Mouse (Mus musculus) stomach, postnatal 0 days (tissue): ENCODE data around the gene Dnajb1.

Experiments
- CTCF ChIP-seq: IDR thresholded peaks from 2 replicates; pipeline ENCODE4 v1.5.1; 2016; ENCODE audit warnings: antibody characterized with exemption, low read depth, mild to moderate bottlenecking, moderate library complexity
- EP300 ChIP-seq: optimal IDR thresholded peaks from 2 replicates; pipeline ENCODE3; 2016; ENCODE audit warnings: antibody characterized with exemption

GRCm38 (mm10) chr8:83602650-83603029 is 5.4 kb upstream of the Dnajb1 start:
- TF ChIP-seq CTCF (no peak), EP300 (no peak)
